Mouse (Mus musculus): ENCODE measurements around the gene Jmy. TPM values are rescaled to one million over a fixed set of nuclear protein-coding genes. Genes with fewer than 3 reads are reported as not detected.

Gene Jmy
- total RNA-seq, 2 experiments from 2014 or later, result 46.3 to 46.7 TPM

GRCm38 (mm10) chr13:93478344-93478743, 21.3 kb downstream of the Jmy start:
- DNase-seq, result no peak

GRCm38 (mm10) chr13:93468355-93468754, 31.3 kb downstream of the Jmy start:
- no peak for DNase-seq
- intact Hi-C loops (cut with DNase I), result no loop called here

More at GRCm38 (mm10) chr13:93478344-93478743, 21.3 kb downstream of the Jmy start:
- intact Hi-C loops (cut with DNase I), result no loop called here

GRCm38 (mm10) chr13:93459566-93459965, 40.0 kb downstream of the Jmy start:
- intact Hi-C loops (cut with DNase I), result no loop called here
- DNase-seq, result no peak

- intact Hi-C loops (cut with DNase I), result no loop called here
- peak in 1 of 2 experiments; percentile 24 for DNase-seq
These were observed 41.0 kb downstream of the Jmy start for GRCm38 (mm10) chr13:93458616-93459015.

- no peak for DNase-seq
- intact Hi-C loops (cut with DNase I), result no loop called here
These were observed 46.3 kb downstream of the Jmy start for GRCm38 (mm10) chr13:93453275-93453674.

- no peak for DNase-seq
- intact Hi-C loops (cut with DNase I), result no loop called here
These were observed 59.4 kb downstream of the Jmy start for GRCm38 (mm10) chr13:93440167-93440566.

- DNase-seq, result no peak
- intact Hi-C loops (cut with DNase I), result no loop called here
These were observed 70.4 kb downstream of the Jmy start for GRCm38 (mm10) chr13:93429205-93429604.

- DNase-seq, result no peak
- intact Hi-C loops (cut with DNase I), result no loop called here
These were observed 71.4 kb downstream of the Jmy start for GRCm38 (mm10) chr13:93427920-93428876.

- DNase-seq, result no peak
- intact Hi-C loops (cut with DNase I), result no loop called here
These were observed 76.4 kb downstream of the Jmy start for GRCm38 (mm10) chr13:93423224-93423623.

- intact Hi-C loops (cut with DNase I), result no loop called here
- DNase-seq, result no peak
These were observed 79.8 kb downstream of the Jmy start for GRCm38 (mm10) chr13:93419779-93420178.

GRCm38 (mm10) chr13:93418292-93418691, 81.3 kb downstream of the Jmy start:
- no peak for DNase-seq
- intact Hi-C loops (cut with DNase I), result no loop called here

- no peak for DNase-seq
- intact Hi-C loops (cut with DNase I), result no loop called here
These were observed 84.6 kb downstream of the Jmy start for GRCm38 (mm10) chr13:93415055-93415454.

GRCm38 (mm10) chr13:93410343-93410742, 89.3 kb downstream of the Jmy start:
- intact Hi-C loops (cut with DNase I), result no loop called here
- DNase-seq, result no peak

GRCm38 (mm10) chr13:93406855-93407254, 92.8 kb downstream of the Jmy start:
- no peak for DNase-seq
- intact Hi-C loops (cut with DNase I), result loop anchor here (10.0 kb wide), 1 partner anchor 208 kb away; no protein-coding TSS in a partner anchor

- intact Hi-C loops (cut with DNase I), result loop anchor here (10.0 kb wide), 1 partner anchor 213 kb away; no protein-coding TSS in a partner anchor
- DNase-seq, result no peak
These were observed 97.7 kb downstream of the Jmy start for GRCm38 (mm10) chr13:93401947-93402346.

- peak in 1 of 2 experiments; percentile 15 for DNase-seq
- intact Hi-C loops (cut with DNase I), result loop anchor here (5.0 to 10.0 kb wide), 2 partner anchors 92 to 215 kb away; no protein-coding TSS in a partner anchor
These were observed 99.8 kb downstream of the Jmy start for GRCm38 (mm10) chr13:93399710-93400216.

- DNase-seq, result no peak
- intact Hi-C loops (cut with DNase I), result no loop called here
These were observed 110.4 kb downstream of the Jmy start for GRCm38 (mm10) chr13:93389242-93389625.

GRCm38 (mm10) chr13:93388594-93389241, 110.9 kb downstream of the Jmy start:
- intact Hi-C loops (cut with DNase I), result no loop called here
- no peak for DNase-seq

- no peak for DNase-seq
- intact Hi-C loops (cut with DNase I), result no loop called here
These were observed 112.2 kb downstream of the Jmy start for GRCm38 (mm10) chr13:93387440-93387839.

- intact Hi-C loops (cut with DNase I), result no loop called here
- DNase-seq, result no peak
These were observed 114.5 kb downstream of the Jmy start for GRCm38 (mm10) chr13:93385147-93385546.

GRCm38 (mm10) chr13:93384481-93384880, 115.1 kb downstream of the Jmy start:
- no peak for DNase-seq
- intact Hi-C loops (cut with DNase I), result loop anchor here (5.0 kb wide), 1 partner anchor 52 kb away; no protein-coding TSS in a partner anchor

Data from heart, postnatal 36 days (tissue).